Mouse (Mus musculus): Measurements from ENCODE around the gene Ecel1. TPM values are rescaled to one million over a fixed set of nuclear protein-coding genes. Genes with fewer than 3 reads are reported as not detected.

Ecel1 gene
- 5.1 and 5.3 TPM in 2 replicates for polyA plus RNA-seq (2014; fragmentation: Nextera tagmentation; extraction: Ambion mirVana)

GRCm38 (mm10) chr1:87156199-87156587 is at the start of gene Ecel1:
Gene Ecel1 (minus strand): TSS chr1:87156521.
- Histone ChIP-seq H3K27me3 (ENCODE audit: control insufficient read depth, insufficient read depth, low read length) (peaks cover 69% of the 10 kb centered on the region), H3K9me3 (ENCODE audit: control insufficient read depth, low read length) (no peaks in the 10 kb centered on the region), H3K9ac (replicated peaks; ENCODE audit: low read length) (peak within 1 kb of the TSS; percentile 65), H3K36me3 (ENCODE audit: control insufficient read depth, insufficient read depth, low read length) (no peaks in the 10 kb centered on the region), H3K27ac (replicated peaks; ENCODE audit: low read depth, low read length) (0 out of 2 replicates have a peak within 1 kb of the TSS, but pooled peaks have one; percentile 13), H3K4me3 (replicated peaks; ENCODE audit: low read depth, low read length) (peak within 1 kb of the TSS; percentile 47), H3K4me1 (ENCODE audit: control insufficient read depth, insufficient read depth, low read length) (0 out of 2 replicates have a peak, but pooled peaks cover 4% of the 10 kb centered on the region), H3K4me2 (ENCODE audit: low read length) (peak within 1 kb of the TSS; percentile 71)
- whole genome bisulfite sequencing = under 1% methylated on average over 12 of the region's 12 CpGs
- ATAC-seq (ENCODE audit: low FRiP score, low TSS enrichment) (peak; percentile 24; the same call in 1 of the 2 replicates), DNase-seq (no peak)

- DNase-seq = no peak
- Histone ChIP-seq H3K9me3 (ENCODE audit: control insufficient read depth, low read length) (no peaks in the 10 kb centered on the region), H3K36me3 (ENCODE audit: control insufficient read depth, insufficient read depth, low read length) (no peaks in the 10 kb centered on the region), H3K27me3 (ENCODE audit: control insufficient read depth, insufficient read depth, low read length) (0 out of 2 replicates have a peak, but pooled peaks cover 8% of the 10 kb centered on the region), H3K27ac (replicated peaks; ENCODE audit: low read depth, low read length) (no peak overlapping the region), H3K4me1 (ENCODE audit: control insufficient read depth, insufficient read depth, low read length) (no peaks in the 10 kb centered on the region), H3K4me3 (replicated peaks; ENCODE audit: low read depth, low read length) (no peak overlapping the region), H3K4me2 (ENCODE audit: low read length) (no peak overlapping the region), H3K9ac (replicated peaks; ENCODE audit: low read length) (no peak overlapping the region)
- 49% methylated on average over 3 of the region's 3 CpGs for WGBS
- 0 out of 2 replicates have a peak, but pooled peaks have one; percentile 17 for ATAC-seq (ENCODE audit: low FRiP score, low TSS enrichment)
Observed at GRCm38 (mm10) chr1:87205502-87205901, 49.2 kb upstream of the Ecel1 start.

- H3K27me3 ChIP-seq (ENCODE audit: control insufficient read depth, insufficient read depth, low read length) = 0 out of 2 replicates have a peak, but pooled peaks cover 8% of the 10 kb centered on the region
- WGBS = 70% methylated on average over 6 of the region's 6 CpGs
Observed at GRCm38 (mm10) chr1:87205038-87205437, 48.7 kb upstream of the Ecel1 start.

GRCm38 (mm10) chr1:87204465-87204864 is 48.1 kb upstream of the Ecel1 start, which contains the start of gene Chrng:
Gene Chrng (plus strand): TSS chr1:87204657.
- no peak within 1 kb of the TSS for H3K9ac ChIP-seq (replicated peaks; ENCODE audit: low read length)
- 0 out of 2 replicates have a peak, but pooled peaks cover 8% of the 10 kb centered on the region for H3K27me3 ChIP-seq (ENCODE audit: control insufficient read depth, insufficient read depth, low read length)
- no peak within 1 kb of the TSS for H3K27ac ChIP-seq (replicated peaks; ENCODE audit: low read depth, low read length)
- no peaks in the 10 kb centered on the region for H3K9me3 ChIP-seq (ENCODE audit: control insufficient read depth, low read length)
- DNase-seq (no peak), ATAC-seq (ENCODE audit: low FRiP score, low TSS enrichment) (no peak)
- H3K36me3 ChIP-seq (ENCODE audit: control insufficient read depth, insufficient read depth, low read length) = no peaks in the 10 kb centered on the region
- H3K4me1 ChIP-seq (ENCODE audit: control insufficient read depth, insufficient read depth, low read length) = no peaks in the 10 kb centered on the region
- H3K4me3 ChIP-seq (replicated peaks; ENCODE audit: low read depth, low read length) = no peak within 1 kb of the TSS
- 91% methylated on average over 7 of the region's 7 CpGs for WGBS
- H3K4me2 ChIP-seq (ENCODE audit: low read length) = no peak within 1 kb of the TSS

More at GRCm38 (mm10) chr1:87205038-87205437, 48.7 kb upstream of the Ecel1 start:
- Histone ChIP-seq H3K36me3 (ENCODE audit: control insufficient read depth, insufficient read depth, low read length) (no peaks in the 10 kb centered on the region), H3K4me2 (ENCODE audit: low read length) (no peak overlapping the region), H3K4me3 (replicated peaks; ENCODE audit: low read depth, low read length) (no peak overlapping the region), H3K27ac (replicated peaks; ENCODE audit: low read depth, low read length) (no peak overlapping the region), H3K9ac (replicated peaks; ENCODE audit: low read length) (no peak overlapping the region), H3K9me3 (ENCODE audit: control insufficient read depth, low read length) (no peaks in the 10 kb centered on the region), H3K4me1 (ENCODE audit: control insufficient read depth, insufficient read depth, low read length) (no peaks in the 10 kb centered on the region)
- no peak for DNase-seq
- no peak for ATAC-seq (ENCODE audit: low FRiP score, low TSS enrichment)

GRCm38 (mm10) chr1:87203779-87204178 is 47.5 kb upstream of the Ecel1 start:
- no peak for DNase-seq
- 85% methylated on average over 5 of the region's 5 CpGs for WGBS
- Histone ChIP-seq H3K4me1 (ENCODE audit: control insufficient read depth, insufficient read depth, low read length) (no peaks in the 10 kb centered on the region), H3K27ac (replicated peaks; ENCODE audit: low read depth, low read length) (no peak overlapping the region), H3K36me3 (ENCODE audit: control insufficient read depth, insufficient read depth, low read length) (no peaks in the 10 kb centered on the region), H3K27me3 (ENCODE audit: control insufficient read depth, insufficient read depth, low read length) (0 out of 2 replicates have a peak, but pooled peaks cover 8% of the 10 kb centered on the region), H3K9ac (replicated peaks; ENCODE audit: low read length) (no peak overlapping the region), H3K4me2 (ENCODE audit: low read length) (no peak overlapping the region), H3K4me3 (replicated peaks; ENCODE audit: low read depth, low read length) (no peak overlapping the region), H3K9me3 (ENCODE audit: control insufficient read depth, low read length) (no peaks in the 10 kb centered on the region)
- ATAC-seq (ENCODE audit: low FRiP score, low TSS enrichment) = no peak

- 47% methylated on average over 1 of the region's 1 CpGs for WGBS
- H3K27ac ChIP-seq (replicated peaks; ENCODE audit: low read depth, low read length) = no peak overlapping the region
- H3K27me3 ChIP-seq (ENCODE audit: control insufficient read depth, insufficient read depth, low read length) = 0 out of 2 replicates have a peak, but pooled peaks cover 8% of the 10 kb centered on the region
- H3K4me1 ChIP-seq (ENCODE audit: control insufficient read depth, insufficient read depth, low read length) = no peaks in the 10 kb centered on the region
- H3K9me3 ChIP-seq (ENCODE audit: control insufficient read depth, low read length) = no peaks in the 10 kb centered on the region
- no peak overlapping the region for H3K9ac ChIP-seq (replicated peaks; ENCODE audit: low read length)
- DNase-seq = no peak
- H3K36me3 ChIP-seq (ENCODE audit: control insufficient read depth, insufficient read depth, low read length) = no peaks in the 10 kb centered on the region
- ATAC-seq (ENCODE audit: low FRiP score, low TSS enrichment) = no peak
- no peak overlapping the region for H3K4me3 ChIP-seq (replicated peaks; ENCODE audit: low read depth, low read length)
- no peak overlapping the region for H3K4me2 ChIP-seq (ENCODE audit: low read length)
Observed at GRCm38 (mm10) chr1:87201848-87202247, 45.5 kb upstream of the Ecel1 start.

GRCm38 (mm10) chr1:87200811-87201210 is 44.5 kb upstream of the Ecel1 start:
- no peaks in the 10 kb centered on the region for H3K4me1 ChIP-seq (ENCODE audit: control insufficient read depth, insufficient read depth, low read length)
- H3K4me2 ChIP-seq (ENCODE audit: low read length) = no peak overlapping the region
- WGBS = 70% methylated on average over 2 of the region's 2 CpGs
- H3K27me3 ChIP-seq (ENCODE audit: control insufficient read depth, insufficient read depth, low read length) = 0 out of 2 replicates have a peak, but pooled peaks cover 3% of the 10 kb centered on the region
- DNase-seq (no peak), ATAC-seq (ENCODE audit: low FRiP score, low TSS enrichment) (no peak)
- H3K27ac ChIP-seq (replicated peaks; ENCODE audit: low read depth, low read length) = no peak overlapping the region
- H3K9me3 ChIP-seq (ENCODE audit: control insufficient read depth, low read length) = no peaks in the 10 kb centered on the region
- H3K36me3 ChIP-seq (ENCODE audit: control insufficient read depth, insufficient read depth, low read length) = no peaks in the 10 kb centered on the region
- H3K4me3 ChIP-seq (replicated peaks; ENCODE audit: low read depth, low read length) = no peak overlapping the region
- H3K9ac ChIP-seq (replicated peaks; ENCODE audit: low read length) = no peak overlapping the region

GRCm38 (mm10) chr1:87198119-87199065 is 42.1 kb upstream of the Ecel1 start:
- no peaks in the 10 kb centered on the region for H3K9me3 ChIP-seq (ENCODE audit: control insufficient read depth, low read length)
- no peak for ATAC-seq (ENCODE audit: low FRiP score, low TSS enrichment)
- DNase-seq = no peak
- no peak overlapping the region for H3K9ac ChIP-seq (replicated peaks; ENCODE audit: low read length)
- no peaks in the 10 kb centered on the region for H3K36me3 ChIP-seq (ENCODE audit: control insufficient read depth, insufficient read depth, low read length)
- H3K4me2 ChIP-seq (ENCODE audit: low read length) = no peak overlapping the region
- H3K4me3 ChIP-seq (replicated peaks; ENCODE audit: low read depth, low read length) = no peak overlapping the region
- no peaks in the 10 kb centered on the region for H3K27me3 ChIP-seq (ENCODE audit: control insufficient read depth, insufficient read depth, low read length)
- no peaks in the 10 kb centered on the region for H3K4me1 ChIP-seq (ENCODE audit: control insufficient read depth, insufficient read depth, low read length)
- WGBS = 80% methylated on average over 12 of the region's 12 CpGs
- no peak overlapping the region for H3K27ac ChIP-seq (replicated peaks; ENCODE audit: low read depth, low read length)

Data from midbrain, embryonic 14.5 days (tissue).